Mouse (Mus musculus): ENCODE measurements around the gene Olfr623. TPM values are rescaled to one million over a fixed set of nuclear protein-coding genes. Genes with fewer than 3 reads are reported as not detected.

Olfr623 gene
- not detected in 2 replicates for total RNA-seq (2021)
- long read RNA-seq, experiment 1, result 0 reads
- long read RNA-seq, experiment 2, result 0 reads

GRCm38 (mm10) chr7:103663598-103663997, at the start of gene Olfr623:
Gene Olfr623 (minus strand): TSS chr7:103663698.
- DNase-seq, result no peak

GRCm38 (mm10) chr7:103712024-103712423, 48.5 kb upstream of the Olfr623 start:
- DNase-seq, result no peak

- no peak for DNase-seq
Observed at GRCm38 (mm10) chr7:103699469-103699868, 36.0 kb upstream of the Olfr623 start.

GRCm38 (mm10) chr7:103682420-103682819, 18.9 kb upstream of the Olfr623 start, which contains the start of gene Olfr625-ps1:
Gene Olfr625-ps1 (plus strand): TSS chr7:103682720.
- DNase-seq, result no peak

GRCm38 (mm10) chr7:103671091-103671490, 7.6 kb upstream of the Olfr623 start, which contains the start of gene Olfr624:
Gene Olfr624 (minus strand): TSS chr7:103671191.
- no peak for DNase-seq

GRCm38 (mm10) chr7:103644070-103644469, 19.4 kb downstream of the Olfr623 start:
- no peak for DNase-seq

- no peak for DNase-seq
Observed at GRCm38 (mm10) chr7:103642602-103643001, 20.9 kb downstream of the Olfr623 start, which contains the start of gene Olfr622. Gene Olfr622 (minus strand): TSS chr7:103642702.

- no peak for DNase-seq
Observed at GRCm38 (mm10) chr7:103636795-103637194, 26.7 kb downstream of the Olfr623 start.

GRCm38 (mm10) chr7:103612434-103612833, 51.1 kb downstream of the Olfr623 start, which contains the start of gene Olfr620:
Gene Olfr620 (minus strand): TSS chr7:103612534.
- DNase-seq, result no peak

Other genes with a start within 250 kb of the Olfr623 start
- not detected in 2 replicates for gene Usp17lc, start 248.6 kb downstream of the Olfr623 start, total RNA-seq (2021)
- gene Olfr605, start 218.3 kb downstream of the Olfr623 start, total RNA-seq (2021), result not detected in 2 replicates
- not detected in 2 replicates for gene Olfr606, start 214.7 kb downstream of the Olfr623 start, total RNA-seq (2021)
- not detected in 2 replicates for gene Olfr607, start 199.5 kb downstream of the Olfr623 start, total RNA-seq (2021)
- not detected in 2 replicates for gene Olfr608, start 193.8 kb downstream of the Olfr623 start, total RNA-seq (2021)
- gene Olfr609, start 165.6 kb downstream of the Olfr623 start, total RNA-seq (2021), result not detected in 2 replicates
- gene Olfr610, start 151.6 kb downstream of the Olfr623 start, total RNA-seq (2021), result not detected in 2 replicates
- gene Olfr611, start 142.9 kb downstream of the Olfr623 start, total RNA-seq (2021), result not detected in 2 replicates
- gene Olfr612, start 121.0 kb downstream of the Olfr623 start, total RNA-seq (2021), result not detected in 2 replicates
- not detected in 2 replicates for gene Olfr613, start 115.6 kb downstream of the Olfr623 start, total RNA-seq (2021)
- not detected in 2 replicates for gene Olfr615, start 107.6 kb downstream of the Olfr623 start, total RNA-seq (2021)
- gene Olfr616, start 94.6 kb downstream of the Olfr623 start, total RNA-seq (2021), result not detected in 2 replicates
- not detected in 2 replicates for gene Olfr617, start 90.6 kb downstream of the Olfr623 start, total RNA-seq (2021)
- gene Olfr618, start 73.6 kb downstream of the Olfr623 start, total RNA-seq (2021), result not detected in 2 replicates
- gene Olfr619, start 63.1 kb downstream of the Olfr623 start, total RNA-seq (2021), result not detected in 2 replicates
- not detected in 2 replicates for gene Olfr620, start 51.2 kb downstream of the Olfr623 start, total RNA-seq (2021)
- gene Olfr622, start 21.0 kb downstream of the Olfr623 start, total RNA-seq (2021), result not detected in 2 replicates
- gene Olfr624, start 7.5 kb upstream of the Olfr623 start, total RNA-seq (2021), result 0.04 TPM in 1 of 2 replicates, not detected in the other
- not detected in 2 replicates for gene Olfr625-ps1, start 19.0 kb upstream of the Olfr623 start, total RNA-seq (2021)
- not detected in 2 replicates for gene Olfr243, start 51.0 kb upstream of the Olfr623 start, total RNA-seq (2021)
- gene Olfr628, start 66.7 kb upstream of the Olfr623 start, total RNA-seq (2021), result not detected in 2 replicates
- gene Olfr629, start 81.2 kb upstream of the Olfr623 start, total RNA-seq (2021), result not detected in 2 replicates
- gene Olfr630, start 93.6 kb upstream of the Olfr623 start, total RNA-seq (2021), result not detected in 2 replicates
- gene Olfr69, start 107.9 kb upstream of the Olfr623 start, total RNA-seq (2021), result not detected in 2 replicates
- not detected in 2 replicates for gene Olfr68, start 116.0 kb upstream of the Olfr623 start, total RNA-seq (2021)
- not detected in 2 replicates for gene Olfr67, start 128.1 kb upstream of the Olfr623 start, total RNA-seq (2021)
- 1,182 and 1,430 TPM in 2 replicates for gene Hbb-bt, start 150.3 kb upstream of the Olfr623 start, total RNA-seq (2021)
- 8,688 and 11,965 TPM in 2 replicates for gene Hbb-bs, start 164.4 kb upstream of the Olfr623 start, total RNA-seq (2021)
- gene Hbb-bh2, start 176.8 kb upstream of the Olfr623 start, total RNA-seq (2021), result not detected in 2 replicates
- gene Hbb-bh1, start 179.5 kb upstream of the Olfr623 start, total RNA-seq (2021), result not detected in 2 replicates
- gene Hbb-y, start 189.5 kb upstream of the Olfr623 start, total RNA-seq (2021), result not detected in 2 replicates
- gene Olfr66, start 222.6 kb upstream of the Olfr623 start, total RNA-seq (2021), result not detected in 2 replicates
- gene Olfr64, start 230.8 kb upstream of the Olfr623 start, total RNA-seq (2021), result not detected in 2 replicates
- not detected in 2 replicates for gene Olfr65, start 239.8 kb upstream of the Olfr623 start, total RNA-seq (2021)